Mouse (Mus musculus) midbrain, embryonic 12.5 days (tissue): ENCODE measurements around the gene Lifr. TPM values are rescaled to one million over a fixed set of nuclear protein-coding genes. Genes with fewer than 3 reads are reported as not detected.
A peak's percentile ranks its signal among the peaks of the same experiment; 100 is the strongest.

Experiments used
- ATAC-seq: fragments of 200-750 bp; cut with Nextera tagmentation; 2 replicates; pipeline ENCODE4 v1.8.0; 2017; ENCODE audit warnings: low read depth, moderate TSS enrichment, moderate library complexity; ENCODE audit not compliant: low FRiP score
- H3K27ac ChIP-seq: fragments of 300-500 bp; sonication (generic); replicated peaks from 2 replicates; pipeline ENCODE4 v1.5.1; 2016; ENCODE audit warnings: mild to moderate bottlenecking
- H3K27me3 ChIP-seq: fragments of 300-500 bp; sonication (generic); 2 replicates; pipeline ENCODE4 v1.6.1; 2016; ENCODE audit warnings: mild to moderate bottlenecking
- H3K36me3 ChIP-seq: fragments of 300-500 bp; sonication (generic); 2 replicates; pipeline ENCODE4 v1.6.1; 2016
- H3K4me1 ChIP-seq: fragments of 300-500 bp; sonication (generic); 2 replicates; pipeline ENCODE4 v1.6.1; 2016
- H3K4me2 ChIP-seq: fragments of 300-500 bp; sonication (generic); replicated peaks from 2 replicates; pipeline ENCODE4 v1.6.1; 2016; ENCODE audit warnings: mild to moderate bottlenecking, moderate library complexity
- H3K4me3 ChIP-seq: fragments of 300-500 bp; sonication (generic); 2 replicates; pipeline ENCODE4 v1.5.1; 2016; ENCODE audit warnings: mild to moderate bottlenecking
- H3K9ac ChIP-seq: fragments of 300-500 bp; sonication (generic); replicated peaks from 2 replicates; pipeline ENCODE4 v1.6.1; 2016; ENCODE audit warnings: mild to moderate bottlenecking, moderate library complexity
- H3K9me3 ChIP-seq: fragments of 300-500 bp; sonication (generic); 2 replicates; pipeline ENCODE4 v1.6.1; 2016; ENCODE audit warnings: mild to moderate bottlenecking
- WGBS: fragments of 180-500 bp; shearing (Covaris S2); methylation state at CpG from one replicate; pipeline ENCODE4 v1.1.7; 2016; 5-methylcytosine and 5-hydroxymethylcytosine counted together
- polyA plus RNA-seq: library from polyadenylated mRNA; unstranded; fragments of >200 nt; fragmentation: Nextera tagmentation; extraction: Ambion mirVana; gene quantifications from 2 replicates; pipeline ENCODE4 v1.2.1, GENCODE M21; 2016

Gene Lifr
- polyA plus RNA-seq, 1 experiment from 2014 or later: 9.2 TPM

DNA sequence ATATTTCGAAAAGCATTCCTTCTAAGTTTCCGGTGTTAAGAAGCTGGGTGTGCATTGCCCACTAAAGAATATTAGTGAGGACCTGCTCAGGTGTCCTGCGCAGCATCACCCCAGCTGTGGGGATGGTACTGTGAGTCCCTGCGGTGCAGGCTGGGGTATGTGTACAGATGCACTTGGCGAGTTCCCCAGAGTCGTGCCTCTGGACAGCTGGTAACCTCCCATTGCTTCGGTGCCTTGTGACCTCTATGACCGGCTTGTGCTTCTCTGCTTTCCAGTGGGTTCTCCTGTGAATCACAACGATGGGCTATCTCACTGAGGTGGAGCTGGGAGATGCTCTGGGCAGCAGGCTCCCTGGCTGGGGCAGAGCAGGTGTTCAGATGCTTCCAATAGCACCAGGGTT lies 60.2 kb downstream of the Lifr start:
- ATAC-seq: no peak
- Histone ChIP-seq H3K4me2 (no peak overlapping the region), H3K9me3 (no peaks in the 10 kb centered on the region), H3K4me1 (peaks cover 3% of the 10 kb centered on the region; the same call in 1 of the 2 replicates), H3K36me3 (no peaks in the 10 kb centered on the region), H3K4me3 (no peak overlapping the region), H3K9ac (no peak overlapping the region), H3K27me3 (no peaks in the 10 kb centered on the region), H3K27ac (no peak overlapping the region)
- 85% methylated on average over 9 of the region's 9 CpGs for WGBS

DNA sequence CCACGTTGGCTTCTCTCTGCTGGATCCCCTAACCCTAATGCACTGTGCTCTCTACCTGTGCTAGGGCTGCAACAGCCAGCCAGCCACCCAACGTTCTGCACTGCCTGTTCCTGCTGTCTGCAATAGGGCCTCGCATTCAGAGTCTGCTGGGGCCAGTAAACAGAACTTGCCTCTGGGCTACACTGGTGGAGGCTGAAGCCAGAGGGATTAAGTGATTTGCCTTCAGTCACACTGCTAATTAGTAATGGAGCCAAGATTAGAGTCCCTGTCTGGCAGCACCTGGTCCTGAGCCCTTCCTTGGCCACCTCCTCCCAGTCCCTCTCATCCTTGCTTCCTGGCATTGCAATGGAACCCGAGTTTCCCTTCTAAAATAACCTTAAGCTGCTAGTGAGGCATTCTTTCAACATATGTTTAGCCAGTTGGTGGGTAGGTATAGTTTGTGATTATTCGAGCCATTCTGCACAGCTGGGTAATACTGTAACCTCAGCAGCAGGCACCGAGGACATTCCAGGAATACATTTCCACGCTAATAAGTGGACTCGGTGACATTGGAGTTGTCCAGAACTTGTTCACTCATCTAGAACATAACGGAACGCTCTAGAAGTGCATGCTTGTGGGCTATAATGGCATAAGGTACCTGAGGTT lies 61.8 kb downstream of the Lifr start:
- H3K9me3 ChIP-seq: no peaks in the 10 kb centered on the region

DNA sequence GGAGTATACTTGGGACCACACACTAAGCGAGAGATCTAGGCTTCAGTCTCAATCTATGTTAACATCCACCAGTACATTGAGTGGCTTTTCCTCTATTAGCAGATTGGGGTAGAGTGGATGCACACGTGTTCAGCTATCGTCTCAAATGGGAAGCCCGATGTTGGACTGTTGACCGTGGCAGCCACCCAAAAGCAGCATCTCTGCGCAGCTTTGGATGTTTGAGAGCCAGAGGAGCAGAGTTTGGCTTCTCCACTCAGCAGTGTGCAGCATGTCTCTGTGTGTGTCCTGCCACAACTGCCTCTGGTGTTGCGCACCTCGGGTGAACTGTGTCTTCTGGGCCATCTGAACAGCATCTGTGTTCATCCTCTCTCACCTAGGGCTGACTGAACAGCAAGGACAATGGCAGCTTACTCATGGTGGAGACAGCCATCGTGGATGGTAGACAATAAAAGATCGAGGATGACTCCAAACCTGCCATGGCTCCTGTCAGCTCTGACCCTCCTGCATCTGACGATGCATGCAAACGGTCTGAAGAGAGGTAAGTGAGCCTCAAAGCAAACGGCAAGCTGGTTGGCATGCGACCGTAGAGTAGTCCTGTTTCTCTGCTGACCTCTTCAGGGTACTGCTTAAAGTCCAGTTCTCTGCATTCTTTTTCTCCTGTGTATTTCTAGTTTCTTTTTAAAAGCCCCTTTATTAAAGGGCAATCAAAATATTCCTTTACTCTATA lies 63.8 kb downstream of the Lifr start:
- Histone ChIP-seq H3K4me2 (no peak overlapping the region), H3K36me3 (no peaks in the 10 kb centered on the region), H3K27ac (no peak overlapping the region), H3K27me3 (no peaks in the 10 kb centered on the region), H3K9me3 (no peaks in the 10 kb centered on the region), H3K9ac (no peak overlapping the region), H3K4me1 (peaks cover 3% of the 10 kb centered on the region; the same call in 1 of the 2 replicates), H3K4me3 (no peak overlapping the region)
- 91% methylated on average over 15 of the region's 15 CpGs for WGBS
- ATAC-seq: no peak

More for the DNA sequence above, 61.8 kb downstream of the Lifr start:
- Histone ChIP-seq H3K4me2 (no peak overlapping the region), H3K9ac (no peak overlapping the region), H3K27me3 (no peaks in the 10 kb centered on the region), H3K4me3 (no peak overlapping the region), H3K4me1 (peaks cover 3% of the 10 kb centered on the region; the same call in 1 of the 2 replicates), H3K36me3 (no peaks in the 10 kb centered on the region), H3K27ac (no peak overlapping the region)
- 0 out of 2 replicates have a peak, but pooled peaks have one; percentile 30 for ATAC-seq
- WGBS: 70% methylated on average over 10 of the region's 10 CpGs

DNA sequence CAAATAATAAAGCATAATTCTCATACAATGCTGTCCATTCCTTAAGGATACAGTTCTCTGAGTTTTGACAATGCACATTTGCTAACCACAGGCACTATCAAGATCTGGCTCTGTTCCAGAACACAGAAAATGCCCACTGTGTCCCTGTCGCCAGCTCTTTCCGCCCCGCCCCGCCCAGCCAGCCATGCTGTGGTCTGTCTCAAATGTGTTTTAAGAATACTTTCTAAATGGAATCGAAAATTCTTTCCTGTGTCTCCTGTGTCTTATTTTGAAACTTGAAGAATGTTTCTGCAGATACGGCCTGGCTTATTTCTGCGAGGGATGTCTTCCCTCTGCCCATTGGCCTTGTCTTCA lies 64.3 kb downstream of the Lifr start:
- Histone ChIP-seq H3K9me3 (no peaks in the 10 kb centered on the region), H3K4me1 (peaks cover 3% of the 10 kb centered on the region; the same call in 1 of the 2 replicates), H3K4me2 (no peak overlapping the region), H3K27me3 (no peaks in the 10 kb centered on the region), H3K9ac (no peak overlapping the region), H3K27ac (no peak overlapping the region), H3K4me3 (no peak overlapping the region), H3K36me3 (no peaks in the 10 kb centered on the region)
- WGBS: 83% methylated on average over 7 of the region's 7 CpGs
- no peak for ATAC-seq

DNA sequence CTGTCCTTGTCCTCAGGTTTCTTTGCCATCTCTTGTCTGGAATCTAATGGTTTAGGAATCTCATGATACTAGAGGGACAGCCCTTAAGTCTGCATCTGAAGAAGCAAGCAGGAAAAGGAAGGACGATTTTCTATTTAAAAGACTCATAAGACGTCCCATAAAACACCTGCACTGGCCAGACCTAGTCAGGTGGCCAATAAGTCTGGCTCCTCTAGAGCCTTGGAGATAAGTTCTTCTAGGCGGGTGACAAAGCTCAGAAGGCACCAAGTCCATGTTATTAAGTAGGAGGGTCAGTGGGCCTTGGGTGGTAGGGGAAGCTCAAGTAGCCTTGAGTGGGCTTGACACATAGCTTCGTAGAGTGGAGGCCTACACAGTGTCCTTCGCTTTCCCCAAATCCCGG lies 67.2 kb downstream of the Lifr start:
- H3K27ac ChIP-seq: no peak overlapping the region
- WGBS: 90% methylated on average over 6 of the region's 6 CpGs
- no peak overlapping the region for H3K4me3 ChIP-seq
- no peak overlapping the region for H3K4me2 ChIP-seq
- no peaks in the 10 kb centered on the region for H3K36me3 ChIP-seq
- H3K27me3 ChIP-seq: no peaks in the 10 kb centered on the region
- ATAC-seq: no peak
- no peaks in the 10 kb centered on the region for H3K9me3 ChIP-seq
- no peaks in the 10 kb centered on the region for H3K4me1 ChIP-seq
- H3K9ac ChIP-seq: no peak overlapping the region

DNA sequence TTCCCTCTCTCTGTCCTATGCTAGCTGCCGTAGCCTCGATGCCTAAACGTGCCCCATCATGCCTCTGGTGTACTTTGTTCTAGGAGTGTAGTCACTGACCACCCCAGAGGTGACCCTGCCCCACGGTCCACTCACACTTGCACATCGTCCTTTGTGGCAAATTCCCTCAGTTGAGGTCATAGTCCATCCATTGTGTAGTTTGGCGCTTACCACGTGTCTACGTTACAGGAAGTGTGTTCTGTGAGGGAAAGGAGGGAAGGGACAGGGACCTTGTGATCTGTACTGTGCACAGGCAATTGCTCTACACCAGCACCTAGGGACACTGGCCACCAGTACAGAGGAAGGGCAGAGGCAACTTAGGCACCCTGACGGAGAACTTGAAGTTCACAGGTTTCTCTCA lies 69.5 kb downstream of the Lifr start:
- H3K9ac ChIP-seq: no peak overlapping the region
- H3K4me3 ChIP-seq: no peak overlapping the region
- H3K4me1 ChIP-seq: no peaks in the 10 kb centered on the region
- no peaks in the 10 kb centered on the region for H3K36me3 ChIP-seq
- no peaks in the 10 kb centered on the region for H3K9me3 ChIP-seq
- no peak for ATAC-seq
- WGBS: 92% methylated on average over 9 of the region's 9 CpGs
- H3K4me2 ChIP-seq: no peak overlapping the region
- H3K27me3 ChIP-seq: no peaks in the 10 kb centered on the region
- H3K27ac ChIP-seq: no peak overlapping the region

DNA sequence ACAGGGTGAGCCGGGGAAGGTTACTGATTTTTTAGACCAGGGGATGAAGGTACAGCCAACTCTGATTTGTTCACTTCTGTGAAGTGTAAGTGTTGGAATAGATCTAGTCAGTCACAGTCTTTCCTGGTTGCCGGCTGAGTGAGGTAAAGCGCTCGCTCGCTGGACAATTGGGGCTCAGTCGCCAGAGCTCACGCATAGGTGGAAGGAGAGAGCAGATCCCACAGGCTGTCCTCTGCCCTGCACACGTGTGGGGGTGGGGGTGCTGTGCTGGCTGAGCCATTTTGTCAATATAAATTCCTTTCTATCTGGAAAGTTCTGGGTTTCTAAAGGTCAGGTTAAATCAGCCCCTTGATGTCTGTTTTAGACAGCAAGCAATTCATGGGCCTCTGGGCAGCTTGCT lies 69.9 kb downstream of the Lifr start:
- ATAC-seq: no peak
- no peaks in the 10 kb centered on the region for H3K36me3 ChIP-seq
- H3K4me2 ChIP-seq: no peak overlapping the region
- H3K9ac ChIP-seq: no peak overlapping the region
- 85% methylated on average over 8 of the region's 8 CpGs for WGBS
- no peaks in the 10 kb centered on the region for H3K4me1 ChIP-seq
- no peaks in the 10 kb centered on the region for H3K27me3 ChIP-seq
- H3K27ac ChIP-seq: no peak overlapping the region
- no peaks in the 10 kb centered on the region for H3K9me3 ChIP-seq
- H3K4me3 ChIP-seq: no peak overlapping the region

DNA sequence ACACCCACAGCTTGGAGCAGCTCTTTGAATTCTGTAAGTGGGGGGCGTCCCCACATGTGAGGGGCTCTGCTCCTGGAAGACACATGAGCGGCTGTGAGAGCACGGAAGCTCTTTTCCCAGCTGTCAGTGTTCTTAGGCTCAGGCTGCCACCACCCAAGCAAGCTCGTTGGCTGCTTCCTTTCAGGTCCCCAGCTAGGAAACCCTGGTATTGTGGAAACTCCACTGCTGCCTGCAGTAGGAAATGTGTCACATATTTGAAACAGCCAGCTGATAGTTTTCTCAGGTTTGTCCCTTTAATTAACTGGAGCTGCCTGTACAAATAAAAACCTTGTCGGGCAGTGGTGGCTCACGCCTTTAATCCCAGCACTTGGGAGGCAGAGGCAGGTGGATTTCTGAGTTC lies 73.4 kb downstream of the Lifr start:
- 74% methylated on average over 6 of the region's 6 CpGs for WGBS
- H3K4me2 ChIP-seq: no peak overlapping the region

DNA sequence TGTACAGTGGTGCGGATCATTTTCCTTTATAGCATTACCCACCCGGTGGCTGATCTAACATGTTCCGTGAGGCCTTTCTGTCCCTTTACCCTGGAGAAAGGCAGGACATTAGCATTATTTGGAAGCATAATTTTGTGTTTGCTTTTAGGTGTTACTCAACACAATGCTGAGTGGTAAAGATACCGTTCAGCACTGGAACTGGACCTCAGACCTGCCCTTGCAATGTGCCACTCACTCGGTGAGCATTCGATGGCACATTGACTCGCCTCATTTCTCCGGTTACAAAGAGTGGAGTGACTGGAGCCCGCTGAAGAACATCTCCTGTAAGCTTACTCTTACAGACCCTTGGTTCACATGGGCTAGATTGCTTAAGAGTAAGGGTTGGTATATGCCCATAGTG lies 76.3 kb downstream of the Lifr start:
- no peak overlapping the region for H3K4me2 ChIP-seq
- no peaks in the 10 kb centered on the region for H3K4me1 ChIP-seq
- whole genome bisulfite sequencing: 91% methylated on average over 9 of the region's 9 CpGs
- H3K9ac ChIP-seq: no peak overlapping the region
- H3K27me3 ChIP-seq: no peaks in the 10 kb centered on the region
- H3K36me3 ChIP-seq: no peaks in the 10 kb centered on the region
- no peak overlapping the region for H3K27ac ChIP-seq
- H3K9me3 ChIP-seq: no peaks in the 10 kb centered on the region
- H3K4me3 ChIP-seq: no peak overlapping the region
- no peak for ATAC-seq

More for the DNA sequence above, 73.4 kb downstream of the Lifr start:
- Histone ChIP-seq H3K9ac (no peak overlapping the region), H3K4me3 (no peak overlapping the region), H3K27me3 (no peaks in the 10 kb centered on the region), H3K4me1 (no peaks in the 10 kb centered on the region), H3K36me3 (no peaks in the 10 kb centered on the region), H3K9me3 (no peaks in the 10 kb centered on the region), H3K27ac (no peak overlapping the region)
- ATAC-seq: no peak

DNA sequence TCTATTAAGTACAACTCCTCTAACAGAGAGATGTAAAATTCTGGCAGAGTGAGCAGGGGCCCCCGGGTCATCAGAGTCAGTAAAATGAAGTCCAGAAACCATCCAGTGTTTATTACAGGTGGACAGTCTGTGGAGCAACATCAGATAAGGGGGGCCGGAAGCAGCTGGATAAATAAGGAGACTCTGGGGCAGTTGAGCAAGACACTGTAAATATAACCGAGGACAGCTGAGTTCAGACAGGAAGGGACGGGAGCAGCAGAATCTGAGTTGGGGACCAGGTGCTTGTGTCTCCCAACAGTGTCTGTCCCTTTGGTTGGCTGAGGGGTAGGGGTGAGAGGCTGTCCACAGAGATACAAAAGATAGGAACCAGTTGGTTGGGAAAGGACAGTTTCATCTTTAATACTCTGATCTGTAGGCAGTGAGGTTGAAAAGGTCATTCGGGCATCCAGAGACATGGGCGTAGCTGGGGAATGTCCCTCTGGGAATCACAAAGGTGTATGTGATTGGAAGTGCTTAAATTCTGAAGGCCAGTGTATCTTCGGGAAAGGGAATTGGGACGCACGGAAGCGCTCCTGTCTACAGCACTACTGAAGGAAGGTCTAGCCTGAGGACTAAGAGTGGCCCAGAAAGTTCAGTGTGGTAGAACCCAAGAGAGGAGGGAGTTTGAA lies 77.0 kb downstream of the Lifr start:
- no peak for ATAC-seq
- no peaks in the 10 kb centered on the region for H3K4me1 ChIP-seq
- no peaks in the 10 kb centered on the region for H3K9me3 ChIP-seq
- no peak overlapping the region for H3K27ac ChIP-seq
- WGBS: 87% methylated on average over 10 of the region's 10 CpGs
- H3K4me3 ChIP-seq: no peak overlapping the region
- no peaks in the 10 kb centered on the region for H3K27me3 ChIP-seq
- no peaks in the 10 kb centered on the region for H3K36me3 ChIP-seq
- no peak overlapping the region for H3K4me2 ChIP-seq
- no peak overlapping the region for H3K9ac ChIP-seq

DNA sequence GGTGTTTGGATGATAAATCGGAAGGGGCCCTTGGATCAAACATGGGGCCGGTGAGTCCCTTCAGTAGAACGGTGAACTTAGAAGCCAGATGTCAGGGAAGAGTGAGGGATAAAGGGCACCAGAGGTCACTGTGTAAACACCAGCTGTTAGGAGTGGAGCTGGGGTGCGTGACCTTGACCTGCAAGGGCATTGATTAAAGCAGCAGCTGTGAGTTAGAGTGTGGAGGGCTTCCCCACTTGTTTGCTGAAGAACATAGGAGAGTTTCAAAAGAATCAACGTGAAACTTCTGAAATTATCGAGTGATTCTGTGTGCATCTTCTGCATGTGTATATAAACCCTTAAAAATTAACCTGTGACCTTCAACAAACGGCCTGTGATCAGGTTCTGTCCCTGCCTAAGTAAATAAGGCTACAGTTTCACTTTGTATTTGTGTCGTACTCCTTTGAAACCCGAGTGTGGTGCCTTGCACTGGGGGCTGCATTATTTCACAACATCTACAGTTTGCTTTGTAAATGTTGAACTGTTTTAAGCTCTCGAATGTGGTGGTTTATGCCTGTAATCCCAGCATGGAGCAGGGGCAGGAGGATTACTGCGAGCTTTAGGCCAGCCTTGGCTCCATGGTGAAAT lies 77.6 kb downstream of the Lifr start:
- H3K36me3 ChIP-seq: no peaks in the 10 kb centered on the region
- no peak for ATAC-seq
- H3K27me3 ChIP-seq: no peaks in the 10 kb centered on the region
- no peak overlapping the region for H3K4me2 ChIP-seq
- 65% methylated on average over 11 of the region's 11 CpGs for WGBS
- no peak overlapping the region for H3K4me3 ChIP-seq
- H3K4me1 ChIP-seq: no peaks in the 10 kb centered on the region
- H3K9ac ChIP-seq: no peak overlapping the region
- H3K27ac ChIP-seq: no peak overlapping the region
- H3K9me3 ChIP-seq: no peaks in the 10 kb centered on the region

DNA sequence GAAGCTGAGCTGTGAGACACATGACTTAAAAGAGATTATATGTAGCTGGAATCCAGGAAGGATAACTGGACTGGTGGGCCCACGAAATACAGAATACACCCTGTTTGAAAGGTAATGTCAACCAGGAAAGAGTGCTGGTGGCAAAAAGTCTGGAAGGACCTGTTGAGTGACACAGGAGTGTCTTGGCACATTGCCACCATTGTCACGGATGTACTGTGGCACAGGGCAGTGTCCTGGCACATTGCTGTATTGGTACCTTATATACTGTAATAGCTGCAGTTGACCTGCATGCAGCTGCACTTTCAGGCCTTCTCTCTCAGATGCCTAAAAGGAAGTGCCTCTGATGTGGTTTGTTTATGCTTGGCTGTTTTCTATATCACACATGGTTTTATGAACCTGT lies 82.5 kb downstream of the Lifr start:
- ATAC-seq: no peak
- no peak overlapping the region for H3K4me2 ChIP-seq
- no peaks in the 10 kb centered on the region for H3K27me3 ChIP-seq
- H3K36me3 ChIP-seq: no peaks in the 10 kb centered on the region
- no peaks in the 10 kb centered on the region for H3K9me3 ChIP-seq
- 84% methylated on average over 2 of the region's 2 CpGs for whole genome bisulfite sequencing
- H3K4me3 ChIP-seq: no peak overlapping the region
- H3K9ac ChIP-seq: no peak overlapping the region
- no peak overlapping the region for H3K27ac ChIP-seq
- H3K4me1 ChIP-seq: no peaks in the 10 kb centered on the region
